Mouse (Mus musculus): Measurements from ENCODE around the gene Dnaja2. TPM values are rescaled to one million over a fixed set of nuclear protein-coding genes. Genes with fewer than 3 reads are reported as not detected.

Gene Dnaja2
- total RNA-seq, 2 experiments from 2014 or later, result 174 to 175 TPM

DNA sequence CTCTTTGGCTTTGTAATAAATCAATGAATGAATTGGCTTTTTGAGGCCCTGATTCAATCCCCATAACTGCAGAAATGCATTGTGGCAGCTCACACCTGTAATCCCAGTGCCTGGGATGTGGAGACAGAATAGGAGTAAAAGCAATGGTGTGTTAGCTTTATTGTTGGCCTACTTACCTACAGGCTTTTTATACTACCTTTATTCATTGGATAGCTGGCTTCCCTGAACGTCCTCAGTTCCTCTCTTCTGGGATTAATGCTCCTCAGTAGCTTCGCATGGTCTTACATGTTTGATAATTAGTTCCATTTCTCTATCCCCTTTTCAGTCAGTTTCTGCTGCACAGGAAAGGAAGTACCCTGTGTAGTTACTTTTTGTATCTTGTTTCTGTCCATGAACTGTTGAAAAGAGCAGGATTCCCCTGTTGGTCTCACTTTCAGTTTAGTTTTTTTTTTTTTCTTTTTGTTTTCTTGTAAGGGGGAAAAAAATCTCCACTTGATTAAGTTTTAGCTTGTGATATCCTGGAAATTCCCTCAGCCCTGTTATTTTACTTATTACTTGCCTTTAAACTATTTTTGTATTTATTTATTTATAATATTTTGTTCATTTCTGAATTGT is 1.9 kb upstream of the Dnaja2 start:
- DNase-seq, result no peak

DNA sequence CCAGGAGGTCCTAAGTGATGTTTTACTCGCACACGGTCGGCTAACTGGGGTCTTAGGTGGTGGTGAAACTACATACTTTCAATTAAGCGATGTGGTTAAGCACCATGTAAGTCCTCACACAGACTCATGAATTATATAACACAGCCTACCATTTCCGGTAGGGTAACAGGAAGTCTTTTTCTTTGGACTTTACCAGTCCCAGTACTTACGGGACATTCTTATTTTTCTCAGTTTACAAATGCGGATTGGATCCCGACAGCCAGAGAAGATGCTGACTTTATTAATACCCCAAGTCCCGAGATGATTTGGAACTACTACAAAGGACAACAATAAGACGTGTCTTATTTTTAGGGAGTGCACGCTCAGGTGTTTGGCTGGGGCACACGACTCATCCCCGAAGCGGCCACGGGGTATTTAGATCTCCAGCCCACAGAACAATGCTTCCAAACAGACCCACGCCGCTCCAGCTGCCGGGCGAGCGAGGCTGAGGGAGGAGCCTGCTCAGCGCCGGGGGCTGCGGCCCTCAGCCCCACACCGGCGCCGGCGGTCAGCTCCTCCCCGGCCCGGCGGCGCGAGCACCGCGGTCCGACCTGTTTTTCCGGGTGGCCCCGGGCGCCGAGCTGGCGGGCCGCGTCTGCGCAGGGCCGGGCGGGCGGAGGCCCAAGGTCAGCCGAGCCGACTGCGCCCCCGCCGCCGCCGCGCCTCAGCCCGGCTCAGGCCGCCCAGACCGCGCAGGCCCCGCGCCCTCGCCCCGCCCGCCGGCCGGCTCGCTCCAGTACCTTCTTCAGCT is 558 bp downstream of the Dnaja2 start:
- DNase-seq, result peak; percentile 8 to 22

DNA sequence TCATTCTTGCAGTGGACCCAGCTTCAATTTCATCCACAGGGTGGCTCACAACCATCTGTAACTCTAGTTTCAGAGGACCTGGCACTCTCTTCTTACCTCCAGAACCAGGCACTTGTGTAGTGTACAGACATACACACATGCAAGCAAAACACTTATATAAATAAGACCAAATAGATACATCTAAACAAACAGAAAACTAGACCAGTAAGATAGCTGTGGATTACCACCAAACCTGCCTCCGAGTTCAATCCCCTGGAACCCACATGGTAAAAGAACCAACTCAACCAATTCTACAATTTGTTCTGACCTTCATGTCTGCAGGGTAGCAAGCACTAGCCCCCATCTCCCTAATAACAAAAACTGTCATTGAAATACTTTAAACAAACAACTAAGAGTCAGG is 3.2 kb downstream of the Dnaja2 start:
- no peak for DNase-seq

DNA sequence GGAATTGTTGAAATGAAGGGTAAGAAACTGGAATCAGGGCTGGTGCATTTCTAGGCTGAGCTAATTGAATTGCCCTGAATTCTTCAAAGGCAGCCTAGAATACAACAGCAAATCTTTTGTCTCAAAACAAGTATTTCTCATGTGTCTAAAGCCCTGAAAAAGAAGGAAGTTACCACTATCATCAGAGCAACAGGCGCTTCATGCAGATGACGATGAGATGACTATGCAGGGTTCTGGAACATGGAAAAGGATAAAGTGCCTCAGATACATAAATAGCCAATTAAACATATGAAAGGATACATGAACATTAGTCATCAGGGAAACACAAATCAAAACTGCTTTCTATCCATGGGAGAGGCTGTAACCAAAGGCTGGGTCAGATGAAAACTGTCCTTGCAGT is 18.8 kb downstream of the Dnaja2 start:
- DNase-seq, result no peak

DNA sequence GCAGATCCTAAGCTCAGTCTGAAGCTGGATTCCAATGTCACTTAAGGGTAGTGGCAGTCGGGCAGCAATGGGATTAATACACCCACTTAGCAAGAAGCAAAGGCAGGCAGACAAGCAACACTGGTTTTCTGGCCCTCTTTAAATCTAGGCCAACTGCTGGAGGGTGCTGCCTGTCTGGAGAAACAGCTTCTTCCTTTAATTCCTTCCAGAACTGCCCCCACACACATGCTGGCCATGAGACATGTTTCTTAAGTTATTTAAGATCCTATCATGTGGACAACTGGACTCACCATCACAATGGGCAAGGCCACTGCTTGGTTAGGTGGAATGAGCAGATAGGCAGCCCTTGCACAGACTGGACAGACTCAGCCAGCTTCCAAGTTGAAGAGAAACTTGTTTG is 21.0 kb downstream of the Dnaja2 start:
- no peak for DNase-seq

DNA sequence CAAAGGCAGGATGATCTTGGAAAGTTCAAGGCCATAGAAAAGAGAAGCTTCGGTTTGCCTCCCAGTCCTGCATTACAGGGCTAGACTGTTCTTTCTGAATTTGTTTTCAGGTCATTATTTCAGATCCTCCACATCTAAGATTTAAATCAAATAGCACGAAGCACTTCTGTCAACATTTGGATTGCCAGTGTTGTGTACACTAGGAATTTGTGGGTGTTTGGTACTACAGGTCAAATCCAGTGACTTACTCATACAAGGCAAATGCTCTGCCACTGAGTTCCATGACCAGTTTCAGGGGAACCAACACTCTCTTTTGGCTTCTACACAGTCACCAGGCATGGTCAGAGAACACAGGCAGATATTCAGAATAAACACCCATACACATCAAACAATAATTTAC is 21.7 kb downstream of the Dnaja2 start:
- no peak for DNase-seq

DNA sequence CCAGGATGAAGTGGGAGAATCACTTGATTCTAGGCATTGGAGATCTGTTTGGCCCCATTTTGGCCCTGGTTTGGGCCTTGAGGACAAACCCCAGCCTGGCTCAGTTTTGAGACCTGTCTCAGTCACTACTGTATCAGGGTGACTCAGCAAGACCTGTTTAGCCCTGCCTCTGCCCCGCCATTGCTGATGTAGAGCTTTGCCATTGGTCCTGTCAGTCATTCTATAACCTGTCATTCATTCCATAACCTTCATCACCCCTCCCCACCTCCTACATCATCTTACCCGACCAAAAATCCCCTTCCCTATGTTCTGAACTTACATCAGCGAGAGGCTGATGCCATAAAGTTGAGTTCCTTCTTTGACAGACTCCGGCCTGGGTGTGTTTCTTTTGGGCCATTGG is 22.3 kb downstream of the Dnaja2 start:
- DNase-seq, result no peak

DNA sequence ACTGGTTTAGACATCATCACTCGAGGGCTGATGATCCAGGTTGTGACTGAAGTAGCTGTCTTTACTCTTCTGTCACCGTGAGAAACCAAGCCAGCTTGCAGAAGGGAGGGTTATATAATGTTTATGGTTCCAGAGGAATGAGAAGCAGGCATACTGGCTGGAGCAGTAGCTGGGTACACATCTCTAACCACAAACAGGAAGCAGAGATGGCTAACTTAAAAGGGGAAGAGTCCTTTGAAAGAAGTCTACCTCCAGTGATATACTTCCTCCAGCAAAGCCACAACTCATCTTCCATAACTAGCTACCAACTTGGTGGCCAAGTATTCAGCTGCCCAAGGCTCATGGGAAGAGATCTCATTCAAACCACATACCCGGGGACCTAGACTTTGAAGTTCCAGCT is 23.7 kb downstream of the Dnaja2 start:
- DNase-seq, result no peak

- no peak for DNase-seq
Measured at GRCm38 (mm10) chr8:85530717-85531116, 24.4 kb downstream of the Dnaja2 start.

DNA sequence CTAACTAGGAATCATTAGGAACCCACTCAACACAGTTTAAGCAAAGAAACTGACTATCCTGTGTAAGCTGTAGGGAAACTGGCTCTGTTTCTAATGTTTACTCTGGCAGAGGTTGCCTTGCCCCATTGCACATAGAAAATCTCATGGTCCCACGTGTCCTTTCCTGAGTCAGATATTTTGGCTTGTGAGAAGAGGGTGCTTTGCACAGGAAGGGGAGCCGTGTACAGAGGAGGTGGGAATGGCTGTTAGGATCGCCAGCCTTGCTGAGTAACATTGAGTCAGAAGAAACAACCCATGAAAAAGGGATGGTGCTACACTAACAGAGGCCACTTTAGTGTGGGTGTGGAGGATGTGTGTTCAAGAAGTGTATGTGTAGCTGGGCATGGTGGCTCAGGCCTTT is 26.2 kb downstream of the Dnaja2 start:
- peak in 1 of 2 experiments; percentile 15 for DNase-seq

- DNase-seq, result peak; percentile 55 to 76
Measured at GRCm38 (mm10) chr8:85526105-85526504, 29.0 kb downstream of the Dnaja2 start.

DNA sequence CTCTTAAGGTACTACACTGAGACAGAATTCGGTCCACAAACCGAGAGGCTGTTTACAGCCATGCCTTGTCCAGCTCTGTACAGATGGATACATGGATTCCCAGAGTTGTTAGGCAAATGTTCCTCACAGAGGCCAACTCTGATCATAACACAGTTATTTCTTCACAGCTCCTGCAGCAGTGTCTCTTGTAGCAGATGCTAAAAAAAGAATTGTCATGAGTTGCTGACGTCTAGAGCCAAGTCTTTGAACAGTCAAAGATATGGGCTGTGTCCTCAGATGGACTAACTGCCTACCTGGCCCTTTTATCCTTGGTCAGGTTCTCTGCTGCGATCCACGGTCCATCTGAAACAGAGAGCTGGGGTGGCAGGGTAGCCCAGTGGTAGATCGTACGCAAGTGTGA is 31.1 kb downstream of the Dnaja2 start:
- no peak for DNase-seq

DNA sequence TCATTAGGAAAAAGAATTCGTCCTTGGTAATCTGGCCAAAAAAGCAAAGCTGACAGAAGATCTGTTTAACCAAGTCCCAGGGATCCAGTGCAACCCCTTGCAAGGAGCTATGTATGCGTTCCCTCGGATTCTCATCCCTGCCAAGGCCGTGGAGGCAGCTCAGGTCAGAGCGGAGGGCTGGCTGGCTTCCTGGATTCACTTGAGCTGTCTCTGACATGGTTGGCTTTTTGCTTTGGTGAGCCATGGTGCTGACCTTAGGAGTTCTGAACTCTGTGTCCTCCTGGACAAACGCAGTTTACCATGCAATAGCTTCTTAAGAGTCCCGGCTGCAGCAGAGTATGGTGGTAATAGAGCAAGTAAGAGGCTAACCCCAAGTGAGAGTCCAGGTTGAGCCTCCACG is 33.8 kb downstream of the Dnaja2 start:
- peak; percentile 52 to 57 for DNase-seq

DNA sequence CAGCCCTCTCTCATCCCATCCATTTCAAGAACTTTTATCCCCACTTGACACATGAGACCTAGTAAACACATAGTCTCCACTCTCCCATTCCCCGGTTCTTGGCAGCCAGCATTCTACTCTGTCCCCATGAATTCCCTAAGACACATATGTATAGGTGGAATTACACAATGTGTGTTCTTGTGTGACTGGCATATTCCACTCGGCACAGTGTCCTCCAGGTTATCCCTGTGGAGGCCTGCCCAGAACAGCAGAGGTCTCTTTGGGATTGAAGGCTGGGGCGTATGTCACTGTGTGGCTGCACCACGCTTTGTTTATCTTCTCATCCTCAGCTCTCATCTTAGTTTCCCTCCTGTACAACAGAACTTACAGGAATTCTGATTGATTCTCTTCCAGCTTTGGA is 34.6 kb downstream of the Dnaja2 start:
- DNase-seq, result no peak

DNA sequence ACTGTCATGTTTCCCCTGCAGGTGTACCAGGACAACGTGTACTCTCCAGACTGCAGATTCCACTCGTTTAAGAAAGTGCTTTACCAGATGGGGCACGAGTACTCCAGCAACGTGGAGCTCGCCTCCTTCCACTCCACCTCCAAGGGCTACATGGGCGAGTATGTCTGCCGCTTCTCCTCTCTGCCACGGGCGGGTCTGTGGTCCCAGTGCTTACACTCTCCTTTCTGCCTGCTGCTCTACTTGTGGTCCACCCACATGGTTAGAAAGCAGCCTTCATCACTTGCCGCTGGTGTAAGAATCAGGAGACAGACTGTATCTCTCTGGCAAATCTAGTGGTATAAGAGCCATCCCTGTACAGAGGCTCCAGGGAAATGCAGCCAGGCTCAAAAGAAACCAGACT is 37.2 kb downstream of the Dnaja2 start:
- DNase-seq, result no peak

DNA sequence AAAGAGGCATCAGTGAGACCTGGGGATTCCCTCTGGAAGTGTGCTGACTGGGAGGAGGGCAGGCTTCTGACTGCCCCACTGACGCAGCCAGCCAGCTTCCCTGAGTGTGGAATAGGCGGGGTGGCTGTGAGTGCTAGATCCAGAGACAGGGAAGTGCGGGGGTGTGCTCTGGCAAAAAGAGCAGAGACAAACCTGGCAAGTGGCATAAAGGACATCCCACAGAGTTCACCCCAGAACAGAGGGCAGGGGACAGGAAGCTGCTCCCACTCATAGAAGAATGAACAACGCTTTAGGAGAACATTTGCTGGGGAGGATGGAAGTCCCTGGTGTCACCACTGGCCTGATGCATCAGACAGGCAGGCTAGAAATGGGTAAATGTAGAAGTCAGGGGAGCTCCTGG is 37.8 kb downstream of the Dnaja2 start:
- no peak for DNase-seq

- DNase-seq, result no peak
Measured at GRCm38 (mm10) chr8:85515391-85515790, 39.8 kb downstream of the Dnaja2 start.

- peak; percentile 43 to 45 for DNase-seq
Measured at GRCm38 (mm10) chr8:85513283-85513682, 41.9 kb downstream of the Dnaja2 start.

DNA sequence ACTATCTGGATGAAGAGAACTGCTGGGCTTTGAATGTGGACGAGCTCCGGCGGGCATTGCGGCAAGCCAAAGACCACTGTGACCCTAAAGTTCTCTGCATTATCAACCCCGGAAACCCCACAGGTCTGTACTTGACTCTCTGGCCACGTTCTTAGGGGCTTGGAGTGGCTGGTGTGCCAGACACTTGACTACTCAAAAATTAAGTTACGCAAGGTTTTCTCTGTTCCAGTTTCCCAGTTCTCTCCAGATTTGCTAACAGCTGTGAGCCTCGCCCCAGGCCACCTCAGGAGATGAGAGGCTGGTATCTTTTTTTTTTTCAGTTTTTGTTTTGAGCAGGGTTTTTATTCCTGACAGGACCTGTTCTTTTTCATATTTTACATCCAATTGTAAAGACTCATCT is 42.9 kb downstream of the Dnaja2 start:
- DNase-seq, result no peak

GRCm38 (mm10) chr8:85508661-85509060 is 46.5 kb downstream of the Dnaja2 start:
- DNase-seq, result no peak

GRCm38 (mm10) chr8:85506620-85507019 is 48.5 kb downstream of the Dnaja2 start:
- DNase-seq, result no peak

DNA sequence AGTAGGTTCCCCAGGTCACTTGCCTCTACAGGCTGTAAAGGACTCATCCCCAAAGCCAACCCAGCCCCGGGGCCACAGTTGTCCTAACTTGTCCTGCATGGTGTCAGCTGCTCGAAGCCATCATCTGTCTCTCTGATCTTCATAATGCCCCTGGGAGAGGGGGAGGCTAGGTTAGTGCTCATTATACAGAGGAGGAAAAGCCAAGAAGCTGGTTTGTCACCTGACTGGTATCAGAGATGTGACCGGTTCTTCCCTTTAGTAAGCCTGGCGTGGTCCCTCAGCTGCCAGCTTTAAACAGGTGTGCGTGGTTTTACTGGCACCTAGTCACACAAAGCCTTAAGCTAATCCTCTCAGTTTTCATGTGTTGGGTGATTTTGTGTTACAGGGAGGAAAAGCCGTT is 50.4 kb downstream of the Dnaja2 start:
- DNase-seq, result no peak

- no peak for DNase-seq
Measured at GRCm38 (mm10) chr8:85503065-85503464, 52.1 kb downstream of the Dnaja2 start.

- DNase-seq, result no peak
Measured at GRCm38 (mm10) chr8:85502381-85502780, 52.8 kb downstream of the Dnaja2 start.

All from adrenal gland, postnatal 36 days (tissue).